Mouse (Mus musculus) spleen, postnatal 10 days (tissue): ENCODE measurements around the gene Actg1.

Source experiments
- DNase-seq, 2 experiments: peaks; one replicate each; pipeline ENCODE4 v3.0.0; 2021 to 2022; ENCODE audit warnings: low spot score in 2 of 2

Gene Actg1

DNA sequence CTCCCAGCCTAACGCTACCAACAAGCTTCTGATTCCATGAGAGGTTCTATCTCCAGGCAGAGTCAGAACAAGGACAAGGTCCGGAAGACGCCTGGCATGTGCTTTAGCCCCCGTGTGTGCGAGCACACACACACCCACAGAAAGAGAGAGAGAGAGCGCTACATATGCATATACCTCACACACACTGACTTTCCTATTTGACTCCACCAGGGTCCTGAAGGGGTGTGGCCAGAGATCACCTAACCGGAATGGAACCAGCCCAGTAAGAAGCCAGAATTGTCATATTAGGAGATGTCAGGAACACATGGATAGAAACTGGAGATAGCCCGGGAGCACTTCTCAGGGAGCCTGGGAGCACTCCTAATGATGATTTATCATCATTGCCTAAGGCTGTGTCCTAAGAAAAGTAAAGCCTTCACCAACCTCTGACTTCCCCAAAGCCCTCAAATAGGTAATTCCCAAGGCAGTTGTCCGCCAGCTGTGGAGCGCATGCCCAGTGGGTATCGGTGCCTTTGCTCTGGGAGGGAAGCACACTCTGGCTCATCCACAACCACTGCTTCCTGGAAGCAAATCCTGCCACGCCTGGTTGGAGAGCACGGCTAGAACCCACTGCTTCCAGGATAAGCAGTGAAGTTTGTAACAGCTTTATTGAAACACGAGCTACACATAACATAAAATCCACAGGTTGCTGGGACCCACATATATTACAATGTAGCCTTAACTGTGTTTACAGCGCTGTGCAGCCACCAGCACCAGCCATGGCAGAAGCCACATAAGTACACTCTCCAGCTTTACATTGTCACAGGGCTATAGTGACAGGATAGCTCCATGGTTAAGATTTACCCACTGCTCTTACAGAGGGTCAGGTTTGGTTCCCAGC is 39.7 kb downstream of the Actg1 start:
- no peak for DNase-seq

GRCm38 (mm10) chr11:120307566-120308430 is 40.5 kb downstream of the Actg1 start:
- peak; percentile 87 to 91 for DNase-seq

DNA sequence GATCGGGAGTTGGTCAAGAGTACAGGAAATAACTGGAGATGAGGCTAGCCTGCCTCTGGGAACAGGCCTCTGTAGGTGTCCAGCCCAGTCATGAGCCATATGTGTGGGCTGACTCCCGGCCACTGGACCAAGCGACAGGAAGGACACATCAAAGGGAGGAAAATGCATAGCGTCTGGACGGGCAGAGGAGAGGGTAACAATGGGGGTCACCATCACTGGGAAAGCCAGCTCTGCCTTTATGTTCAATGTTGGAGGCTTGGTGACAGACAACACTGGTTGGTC is 41.3 kb downstream of the Actg1 start:
- DNase-seq = peak in 1 of 2 experiments; percentile 18

- DNase-seq = peak in 1 of 2 experiments; percentile 18
Observed at GRCm38 (mm10) chr11:120306366-120307131, 41.8 kb downstream of the Actg1 start.

GRCm38 (mm10) chr11:120305535-120306365 is 42.6 kb downstream of the Actg1 start:
- peak in 1 of 2 experiments; percentile 21 for DNase-seq

GRCm38 (mm10) chr11:120304886-120305534 is 43.3 kb downstream of the Actg1 start:
- peak; percentile 85 to 87 for DNase-seq

DNA sequence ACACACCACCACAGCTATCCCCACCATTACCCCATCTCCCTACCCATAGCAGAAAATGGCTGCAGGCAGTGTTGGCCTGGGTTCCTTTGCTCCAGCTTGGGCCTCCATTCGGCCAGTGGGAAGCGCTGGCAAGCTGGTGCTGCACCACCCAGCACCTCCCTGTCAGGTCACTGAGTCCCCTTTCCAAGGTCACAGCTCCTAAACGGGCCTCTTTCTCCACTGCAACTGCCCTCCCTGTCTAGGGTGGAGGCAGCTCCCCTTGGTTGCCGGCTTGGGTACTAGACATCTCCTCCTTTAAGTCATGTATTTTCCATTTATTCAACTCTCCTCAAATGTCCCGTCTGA is 44.0 kb downstream of the Actg1 start:
- DNase-seq = peak in 1 of 2 experiments; percentile 49

- DNase-seq = peak in 1 of 2 experiments; percentile 52
Observed at GRCm38 (mm10) chr11:120303559-120304349, 44.6 kb downstream of the Actg1 start.

DNA sequence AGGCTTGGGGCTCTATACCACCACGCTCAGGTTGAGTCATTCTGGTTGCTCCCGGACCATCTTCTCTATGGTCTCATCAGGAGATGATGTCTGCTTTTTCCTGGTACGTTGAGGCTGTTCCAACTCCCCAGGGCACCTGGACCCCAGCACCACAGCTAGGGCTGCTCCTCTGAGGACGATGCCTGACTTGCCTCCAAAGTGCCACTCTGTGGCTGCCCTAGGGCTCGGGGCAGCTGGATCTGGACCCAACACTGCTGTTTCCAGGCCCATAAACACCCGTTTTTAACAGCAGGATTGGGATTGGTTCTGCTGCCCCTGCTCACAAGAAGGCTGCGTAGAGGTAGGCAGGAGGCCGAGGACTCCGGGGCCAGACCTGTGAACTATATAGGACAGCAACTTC is 45.2 kb downstream of the Actg1 start:
- DNase-seq = no peak

DNA sequence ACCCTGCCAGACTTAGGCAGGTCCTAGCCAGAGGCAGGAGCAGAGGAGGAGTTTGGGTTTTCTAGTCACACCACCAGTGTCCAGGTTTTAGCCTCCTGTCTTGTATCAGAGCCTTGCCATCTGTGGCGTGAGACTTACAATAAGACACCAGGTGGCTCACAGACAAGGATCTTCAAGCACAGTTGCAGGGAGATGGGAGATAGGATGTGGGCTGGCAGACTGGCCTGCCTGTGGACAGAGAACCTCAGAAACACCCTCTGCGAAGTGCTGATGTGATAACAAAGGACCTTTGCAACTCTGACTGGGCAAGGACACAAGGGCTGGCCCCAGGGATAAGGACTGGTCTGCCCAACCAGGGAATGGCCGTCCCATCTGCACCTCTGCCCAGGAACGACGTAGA is 48.9 kb downstream of the Actg1 start:
- no peak for DNase-seq

- DNase-seq = no peak
Observed at GRCm38 (mm10) chr11:120298441-120299141, 49.8 kb downstream of the Actg1 start.

GRCm38 (mm10) chr11:120297767-120298166 is 50.6 kb downstream of the Actg1 start:
- no peak for DNase-seq

- DNase-seq = no peak
Observed at GRCm38 (mm10) chr11:120296305-120297144, 51.8 kb downstream of the Actg1 start.
